Mouse (Mus musculus) midbrain, embryonic 15.5 days (tissue): ENCODE data around the gene Rffl. TPM values are rescaled to one million over a fixed set of nuclear protein-coding genes. Genes with fewer than 3 reads are reported as not detected.

ENCODE experiments used
- ATAC-seq: fragments of 200-750 bp; cut with Nextera tagmentation; replicated peaks from 2 replicates; pipeline ENCODE4 v1.8.0; 2017; ENCODE audit warnings: moderate TSS enrichment
- H3K27ac ChIP-seq: fragments of 300-500 bp; sonication (generic); 2 replicates; pipeline ENCODE4 v1.5.1; 2015; ENCODE audit warnings: mild to moderate bottlenecking, inconsistent platforms
- H3K27me3 ChIP-seq: fragments of 300-500 bp; sonication (generic); replicated peaks from 2 replicates; pipeline ENCODE4 v1.6.1; 2015; ENCODE audit warnings: inconsistent platforms
- H3K36me3 ChIP-seq: fragments of 300-500 bp; sonication (generic); replicated peaks from 2 replicates; pipeline ENCODE4 v1.6.1; 2015; ENCODE audit warnings: inconsistent platforms
- H3K4me1 ChIP-seq: fragments of 300-500 bp; sonication (generic); 2 replicates; pipeline ENCODE4 v1.6.1; 2015; ENCODE audit warnings: inconsistent platforms
- H3K4me2 ChIP-seq: fragments of 300-500 bp; sonication (generic); 2 replicates; pipeline ENCODE4 v1.6.1; 2015; ENCODE audit warnings: inconsistent platforms, mild to moderate bottlenecking, moderate library complexity
- H3K4me3 ChIP-seq: fragments of 300-500 bp; sonication (generic); 2 replicates; pipeline ENCODE4 v1.5.1; 2015; ENCODE audit warnings: mild to moderate bottlenecking, inconsistent platforms
- H3K9ac ChIP-seq: fragments of 300-500 bp; sonication (generic); 2 replicates; pipeline ENCODE4 v1.6.1; 2015; ENCODE audit warnings: mild to moderate bottlenecking, inconsistent platforms
- H3K9me3 ChIP-seq: fragments of 300-500 bp; sonication (generic); 2 replicates; pipeline ENCODE4 v1.6.1; 2016; ENCODE audit warnings: inconsistent platforms
- WGBS: fragments of 180-500 bp; shearing (Covaris S2); methylation state at CpG from one replicate; pipeline ENCODE4 v1.1.7; 2015; ENCODE audit warnings: mixed read lengths; 5-methylcytosine and 5-hydroxymethylcytosine counted together
- polyA plus RNA-seq: library from polyadenylated mRNA; unstranded; fragments of >200 nt; fragmentation: Nextera tagmentation; extraction: Ambion mirVana; gene quantifications from 2 replicates; pipeline ENCODE4 v1.2.1, GENCODE M21; 2015

The Rffl gene
- polyA plus RNA-seq, 1 experiment from 2014 or later = 4.1 TPM

DNA sequence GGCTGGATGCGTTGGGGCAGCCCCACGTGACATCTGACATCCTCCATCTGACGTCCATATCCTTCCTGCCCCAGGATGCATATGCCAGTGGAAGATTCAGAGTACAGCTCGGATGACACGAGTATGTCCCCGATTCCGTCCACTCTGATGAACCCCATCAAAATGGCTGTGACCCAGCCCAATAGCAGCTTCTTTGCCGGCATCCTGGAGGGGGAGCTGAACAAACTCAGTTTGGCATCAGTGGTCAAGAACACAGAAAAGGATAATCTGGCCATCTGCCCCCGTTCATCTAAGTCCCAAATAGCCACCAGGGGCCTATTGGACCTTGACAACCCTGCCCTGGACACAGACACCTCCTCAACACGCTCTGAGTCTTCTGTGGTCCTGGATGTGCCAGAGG, 26.5 kb upstream of the Rffl start:
- Histone ChIP-seq H3K27ac (no peak overlapping the region), H3K4me1 (no peaks in the 10 kb centered on the region), H3K36me3 (peaks cover 27% of the 10 kb centered on the region), H3K4me3 (no peak overlapping the region), H3K9ac (no peak overlapping the region), H3K4me2 (no peak overlapping the region), H3K27me3 (no peaks in the 10 kb centered on the region), H3K9me3 (no peaks in the 10 kb centered on the region)
- 83% methylated on average over 10 of the region's 10 CpGs for WGBS
- ATAC-seq = no peak

DNA sequence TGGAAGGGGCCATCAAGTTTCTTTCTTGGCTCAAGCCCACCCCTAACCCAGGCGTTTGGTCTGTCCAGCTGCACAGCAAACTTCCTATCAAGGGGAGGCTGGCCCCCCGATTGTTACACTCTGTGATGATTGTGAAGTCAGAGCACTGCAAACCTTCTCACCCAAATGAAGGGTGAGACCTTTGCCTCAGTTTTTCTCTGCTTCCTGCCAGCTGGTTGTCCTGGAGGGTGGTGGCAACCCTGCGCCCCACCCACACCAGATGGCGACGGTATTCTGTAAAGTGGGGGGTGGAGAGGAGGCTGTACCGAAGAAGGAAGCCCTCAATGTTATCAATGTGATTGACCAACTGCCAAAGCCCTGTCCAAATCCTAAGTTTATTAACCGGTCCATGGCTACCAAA, 20.9 kb upstream of the Rffl start, which contains the start of gene Fndc8:
TSS of gene Fndc8 (plus strand) at position 189 of the 400 bp plus-strand sequence.
- H3K36me3 ChIP-seq = no peaks in the 10 kb centered on the region
- no peak for ATAC-seq
- peaks cover 10% of the 10 kb centered on the region for H3K27me3 ChIP-seq
- no peak within 1 kb of the TSS for H3K4me3 ChIP-seq
- 69% methylated on average over 7 of the region's 7 CpGs for WGBS
- H3K9me3 ChIP-seq = no peaks in the 10 kb centered on the region
- H3K9ac ChIP-seq = no peak within 1 kb of the TSS
- H3K4me1 ChIP-seq = peaks cover 22% of the 10 kb centered on the region
- no peak within 1 kb of the TSS for H3K27ac ChIP-seq
- no peak within 1 kb of the TSS for H3K4me2 ChIP-seq

DNA sequence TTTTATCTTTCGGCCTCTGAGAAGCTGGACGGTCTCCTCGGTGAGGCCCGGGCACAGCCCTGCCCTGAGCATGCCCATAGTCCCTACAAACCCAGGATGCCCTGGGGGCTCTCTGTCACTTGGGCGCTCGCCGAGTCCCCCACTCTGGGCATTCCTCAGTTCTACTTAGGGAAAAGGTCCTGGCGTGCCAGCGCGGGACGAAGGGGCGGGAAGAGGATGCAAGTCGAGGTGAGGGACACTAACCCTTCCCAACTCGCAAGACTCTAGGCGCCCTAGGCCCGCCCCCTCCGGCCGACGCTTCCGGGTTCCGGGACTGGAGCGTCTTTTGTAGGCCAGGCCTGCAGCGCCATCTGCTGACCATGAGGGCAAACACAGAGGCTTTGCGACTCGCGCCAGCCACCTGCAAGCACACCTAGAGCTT, 19.3 kb upstream of the Rffl start, which contains the start of gene Rad51d:
TSS of gene Rad51d (minus strand) at position 273 of the 421 bp plus-strand sequence.
- WGBS = under 1% methylated on average over 23 of the region's 26 CpGs
- Histone ChIP-seq H3K27me3 (peaks cover 10% of the 10 kb centered on the region), H3K4me1 (peaks cover 22% of the 10 kb centered on the region), H3K36me3 (no peaks in the 10 kb centered on the region), H3K9ac (peak within 1 kb of the TSS; percentile 66), H3K4me3 (peak within 1 kb of the TSS; percentile 69), H3K27ac (peak within 1 kb of the TSS; percentile 73), H3K4me2 (peak within 1 kb of the TSS; percentile 80), H3K9me3 (no peaks in the 10 kb centered on the region)
- ATAC-seq = peak; percentile 92

DNA sequence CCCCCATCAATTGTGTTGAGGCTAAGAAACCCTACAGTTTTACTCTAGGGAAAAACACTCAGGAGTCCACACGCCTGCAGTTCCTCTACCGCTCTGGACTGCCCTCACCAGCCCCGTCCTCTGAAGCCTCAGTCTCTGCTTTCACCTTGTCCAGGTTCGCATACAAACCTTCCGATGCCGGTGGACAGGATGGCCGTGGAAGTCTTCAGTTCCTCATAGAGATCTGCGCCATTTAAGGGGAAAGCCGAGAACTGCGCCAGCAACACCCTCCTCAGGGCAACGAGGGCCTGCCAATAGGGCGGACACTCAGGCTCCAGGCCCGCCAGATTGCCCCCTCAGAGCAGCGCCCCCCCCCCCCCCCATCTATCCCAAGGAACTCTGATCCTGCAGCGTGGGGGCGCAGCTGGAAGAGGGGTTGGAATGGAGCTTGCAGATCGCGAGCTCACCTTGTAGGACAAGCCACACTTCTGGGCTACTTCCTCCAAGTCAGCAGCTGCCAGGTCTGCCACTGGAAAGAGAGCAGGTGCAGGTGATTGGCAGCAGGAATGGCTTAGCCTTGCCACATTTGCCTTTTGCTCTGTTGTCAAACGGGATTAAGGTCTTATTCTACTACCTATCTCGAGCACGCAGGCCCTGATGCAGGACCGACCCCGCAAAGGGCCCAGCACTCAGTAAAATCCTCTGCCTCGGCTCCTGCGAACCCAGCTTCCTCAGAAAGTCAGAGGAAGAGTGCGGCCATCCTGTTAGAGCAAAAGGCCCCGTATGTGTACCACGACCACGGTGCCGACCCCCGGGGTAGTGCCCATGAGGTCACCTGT, 18.7 kb upstream of the Rffl start:
- H3K4me2 ChIP-seq = peak overlapping the region; percentile 80
- peaks cover 10% of the 10 kb centered on the region for H3K27me3 ChIP-seq
- 6% methylated on average over 31 of the region's 31 CpGs for WGBS
- no peaks in the 10 kb centered on the region for H3K9me3 ChIP-seq
- ATAC-seq = peak; percentile 76
- H3K9ac ChIP-seq = peak overlapping the region; percentile 66
- H3K4me1 ChIP-seq = peaks cover 22% of the 10 kb centered on the region
- peak overlapping the region; percentile 69 for H3K4me3 ChIP-seq
- peak overlapping the region; percentile 73 for H3K27ac ChIP-seq
- no peaks in the 10 kb centered on the region for H3K36me3 ChIP-seq

DNA sequence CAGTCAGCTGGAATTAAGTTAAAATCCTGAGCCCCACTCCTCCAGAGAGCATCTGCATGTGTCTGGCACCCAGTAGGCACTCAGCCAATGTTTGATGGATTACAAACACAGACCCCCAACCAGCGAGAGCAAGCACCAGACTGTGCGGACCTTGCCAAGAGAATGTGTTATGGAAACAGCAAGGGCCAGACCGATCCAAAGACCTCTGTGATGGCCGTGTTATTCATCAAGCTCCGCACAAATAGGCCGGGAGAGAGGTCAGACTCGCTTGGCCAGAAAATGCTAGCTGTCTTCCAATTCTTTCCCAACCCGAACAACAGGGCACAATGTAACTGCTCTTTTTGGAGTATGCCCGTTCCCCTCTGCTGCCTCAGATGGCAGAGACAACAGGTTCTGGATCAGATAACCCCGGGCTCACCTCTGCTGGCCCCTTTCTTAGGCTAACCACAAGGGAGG, 17.5 kb upstream of the Rffl start:
- no peak for ATAC-seq
- peaks cover 10% of the 10 kb centered on the region for H3K27me3 ChIP-seq
- WGBS = 62% methylated on average over 10 of the region's 10 CpGs
- H3K4me1 ChIP-seq = peaks cover 22% of the 10 kb centered on the region
- H3K9me3 ChIP-seq = no peaks in the 10 kb centered on the region
- H3K4me2 ChIP-seq = peak overlapping the region; percentile 80; the same call in 1 of the 2 replicates
- H3K4me3 ChIP-seq = no peak overlapping the region
- H3K27ac ChIP-seq = no peak overlapping the region
- H3K9ac ChIP-seq = no peak overlapping the region
- H3K36me3 ChIP-seq = no peaks in the 10 kb centered on the region

DNA sequence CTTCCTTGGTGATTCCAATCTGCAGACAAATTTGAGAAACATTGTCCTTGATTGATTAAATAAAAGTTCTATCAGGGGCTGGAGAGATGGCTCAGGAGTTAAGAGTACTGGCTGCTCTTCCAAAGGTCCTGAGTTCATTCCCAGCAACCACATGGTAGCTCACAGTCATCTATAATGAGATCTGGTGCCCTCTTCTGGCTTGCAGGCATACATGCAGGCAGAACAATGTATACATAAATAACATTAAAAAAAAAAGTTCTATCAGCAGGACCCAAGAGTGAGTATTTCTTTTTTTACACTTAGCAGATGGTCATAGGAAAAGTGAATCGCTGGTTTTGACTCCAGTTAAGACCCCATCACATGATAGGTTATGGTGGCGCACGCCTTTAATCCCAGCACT, 15.5 kb upstream of the Rffl start:
- WGBS = 90% methylated on average over 3 of the region's 3 CpGs
- no peak overlapping the region for H3K4me2 ChIP-seq
- H3K9me3 ChIP-seq = no peaks in the 10 kb centered on the region
- no peak overlapping the region for H3K9ac ChIP-seq
- peaks cover 3% of the 10 kb centered on the region for H3K27me3 ChIP-seq
- no peak for ATAC-seq
- H3K4me3 ChIP-seq = no peak overlapping the region
- no peak overlapping the region for H3K27ac ChIP-seq
- no peaks in the 10 kb centered on the region for H3K36me3 ChIP-seq
- H3K4me1 ChIP-seq = peaks cover 22% of the 10 kb centered on the region

DNA sequence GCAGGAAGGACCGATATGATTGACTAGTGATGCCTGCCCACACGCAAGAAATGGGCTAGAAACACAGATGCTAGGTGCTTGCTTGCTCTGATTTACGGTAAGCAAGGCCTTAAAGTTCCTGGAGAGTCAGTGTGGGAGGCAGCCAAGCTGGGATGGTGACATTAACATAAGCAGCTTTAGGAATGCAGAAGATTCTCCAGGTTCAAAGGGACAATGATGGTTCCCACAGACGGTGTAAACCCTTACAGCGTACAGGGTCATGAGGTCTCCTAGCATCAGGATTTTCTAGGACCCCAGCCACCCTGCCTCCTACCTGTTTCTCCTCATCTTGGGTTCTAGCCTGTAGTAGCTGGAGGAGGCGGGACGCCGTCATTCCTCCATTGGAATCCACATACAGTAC, 12.2 kb upstream of the Rffl start:
- H3K9ac ChIP-seq = no peak overlapping the region
- H3K27ac ChIP-seq = no peak overlapping the region
- 75% methylated on average over 8 of the region's 8 CpGs for WGBS
- no peaks in the 10 kb centered on the region for H3K27me3 ChIP-seq
- no peak for ATAC-seq
- H3K9me3 ChIP-seq = no peaks in the 10 kb centered on the region
- no peak overlapping the region for H3K4me3 ChIP-seq
- peaks cover under 1% of the 10 kb centered on the region; the same call in 1 of the 2 replicates for H3K4me1 ChIP-seq
- H3K4me2 ChIP-seq = no peak overlapping the region
- no peaks in the 10 kb centered on the region; the same call in 1 of the 2 replicates for H3K36me3 ChIP-seq

DNA sequence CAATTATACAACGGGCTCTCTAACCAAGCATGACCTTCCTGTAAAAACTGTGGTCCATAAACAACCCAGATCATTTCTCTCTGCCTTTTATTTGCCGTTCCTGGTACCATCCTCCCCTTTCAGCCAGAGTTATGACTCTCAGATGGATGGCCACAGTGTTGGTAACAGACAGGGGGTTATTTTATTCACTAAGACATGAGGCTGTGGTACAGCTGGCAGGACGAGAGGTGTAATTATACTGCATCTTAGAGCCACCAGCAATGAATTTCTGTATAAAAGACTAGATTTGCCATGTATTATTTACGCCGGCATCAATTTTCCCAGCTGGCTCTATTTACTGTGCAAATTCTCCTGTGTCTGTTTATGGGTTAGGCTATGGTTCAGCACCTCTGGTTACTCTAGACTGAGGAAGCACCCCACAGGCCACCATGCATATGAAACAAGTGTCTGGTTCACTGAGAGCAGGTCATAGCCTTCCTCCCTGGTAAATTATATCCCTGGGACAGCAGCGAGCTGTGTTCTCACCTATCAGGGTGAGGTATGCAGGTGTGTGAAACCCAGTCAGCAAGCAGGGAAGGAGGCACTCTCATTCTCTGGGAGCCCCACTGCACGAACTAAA, 6.8 kb upstream of the Rffl start:
- Histone ChIP-seq H3K4me3 (no peak overlapping the region), H3K27me3 (no peaks in the 10 kb centered on the region), H3K27ac (no peak overlapping the region), H3K4me1 (no peaks in the 10 kb centered on the region), H3K9me3 (no peaks in the 10 kb centered on the region), H3K36me3 (no peaks in the 10 kb centered on the region; the same call in 1 of the 2 replicates), H3K4me2 (no peak overlapping the region), H3K9ac (no peak overlapping the region)
- no peak for ATAC-seq
- 85% methylated on average over 7 of the region's 7 CpGs for WGBS

DNA sequence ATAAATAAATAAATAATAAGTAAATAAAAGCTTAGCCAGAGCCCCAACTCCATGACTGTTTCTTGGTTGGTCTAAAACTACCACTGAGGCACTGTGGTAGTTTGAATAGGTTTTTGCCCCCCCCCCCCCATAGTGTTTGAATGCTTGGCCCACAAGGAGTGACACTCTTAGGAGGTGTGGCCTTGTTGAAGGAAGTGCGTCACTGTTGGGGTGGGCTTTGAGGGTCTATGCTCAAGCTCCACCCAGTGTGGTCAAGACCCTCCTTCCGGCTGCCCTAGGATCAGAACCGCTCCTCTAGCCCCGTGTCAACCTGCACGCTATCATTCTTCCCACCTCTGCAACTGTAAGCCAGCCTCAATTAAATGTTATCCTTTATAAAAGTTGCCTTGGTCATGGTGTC, 4.6 kb upstream of the Rffl start:
- 91% methylated on average over 5 of the region's 5 CpGs for WGBS
- Histone ChIP-seq H3K9me3 (no peaks in the 10 kb centered on the region), H3K4me2 (no peak overlapping the region), H3K9ac (no peak overlapping the region), H3K36me3 (no peaks in the 10 kb centered on the region; the same call in 1 of the 2 replicates), H3K4me1 (peaks cover 3% of the 10 kb centered on the region; the same call in 1 of the 2 replicates), H3K4me3 (no peak overlapping the region), H3K27ac (no peak overlapping the region), H3K27me3 (no peaks in the 10 kb centered on the region)
- ATAC-seq = no peak

DNA sequence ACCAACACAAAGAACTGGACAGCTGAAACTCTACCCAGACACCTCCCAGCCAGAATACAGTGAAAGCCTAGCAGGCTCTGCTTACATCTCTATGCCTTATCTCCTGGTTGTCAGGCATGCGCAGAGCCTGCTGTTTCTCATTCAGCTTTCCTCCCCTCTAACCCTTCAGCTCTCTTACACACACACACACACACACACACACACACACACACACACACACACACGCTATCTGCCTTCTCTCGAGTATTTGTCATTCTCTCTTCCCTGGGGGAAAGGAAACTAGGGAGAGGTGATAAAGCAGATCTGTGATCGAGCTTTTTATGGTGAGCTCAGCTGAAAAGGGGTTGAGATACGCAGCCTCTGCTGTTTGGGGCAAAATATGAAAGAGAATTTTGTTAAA, 3.9 kb upstream of the Rffl start:
- Histone ChIP-seq H3K4me2 (no peak overlapping the region), H3K4me1 (peaks cover 8% of the 10 kb centered on the region; the same call in 1 of the 2 replicates), H3K4me3 (no peak overlapping the region), H3K9ac (no peak overlapping the region), H3K27me3 (no peaks in the 10 kb centered on the region), H3K36me3 (no peaks in the 10 kb centered on the region; the same call in 1 of the 2 replicates), H3K9me3 (no peaks in the 10 kb centered on the region), H3K27ac (no peak overlapping the region)
- no peak for ATAC-seq
- WGBS = 80% methylated on average over 4 of the region's 5 CpGs

DNA sequence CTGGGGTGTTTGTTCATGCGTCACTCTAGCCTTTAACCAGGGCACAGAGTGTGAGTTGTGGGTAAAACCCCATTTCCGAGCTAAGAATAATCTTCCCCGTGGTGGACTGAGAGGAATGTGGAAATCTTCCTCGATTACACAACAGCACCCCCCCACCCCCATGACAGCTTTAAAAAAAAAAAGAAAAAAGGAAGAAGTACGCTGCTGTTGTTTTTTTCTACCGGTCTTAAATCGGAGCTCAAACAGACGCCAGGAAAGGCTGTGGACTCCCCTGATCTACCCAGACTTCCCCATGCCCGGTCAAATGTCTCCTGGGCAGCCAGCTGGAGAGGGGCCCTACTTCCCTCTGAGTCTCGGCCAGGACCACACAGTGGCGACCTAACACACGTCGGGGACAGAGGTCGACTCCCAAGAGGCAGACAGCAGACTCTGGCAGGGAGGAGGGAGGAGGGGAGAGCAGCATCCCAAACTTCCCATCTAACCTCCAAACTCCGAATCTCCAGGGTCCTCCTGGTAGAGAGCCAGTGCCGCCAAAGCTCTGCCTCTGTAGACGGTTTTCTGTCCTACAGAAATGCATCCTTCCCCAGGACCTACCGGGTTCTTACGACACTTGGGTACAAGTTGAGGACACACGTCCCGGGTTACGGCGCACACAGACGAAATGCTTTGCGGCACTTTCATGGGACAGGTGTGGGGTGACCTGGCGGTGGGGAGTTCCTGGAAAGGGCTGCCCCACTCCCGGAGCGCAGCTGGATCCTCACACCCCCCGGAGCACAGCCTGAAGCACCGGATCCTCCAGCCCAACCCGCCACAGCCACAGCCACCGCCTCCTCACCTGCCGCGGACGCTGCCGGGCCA, 608 bp downstream of the Rffl start:
- no peaks in the 10 kb centered on the region for H3K27me3 ChIP-seq
- ATAC-seq = peak; percentile 38
- H3K27ac ChIP-seq = 0 out of 2 replicates have a peak overlapping the region, but pooled peaks have one; percentile 29
- H3K36me3 ChIP-seq = no peaks in the 10 kb centered on the region
- 5% methylated on average over 36 of the region's 36 CpGs for WGBS
- H3K9me3 ChIP-seq = no peaks in the 10 kb centered on the region
- H3K4me1 ChIP-seq = peaks cover 8% of the 10 kb centered on the region; the same call in 1 of the 2 replicates
- peak overlapping the region; percentile 89 for H3K4me2 ChIP-seq
- peak overlapping the region; percentile 77 for H3K9ac ChIP-seq
- H3K4me3 ChIP-seq = peak overlapping the region; percentile 86
